Mouse (Mus musculus): ENCODE measurements at regions not wholly inside any gene's neighbourhood (a gene's known extent, or its start where the extent isn't known, plus 50 kb on each side); places are given as distances from the start of the nearest gene placed in this dataset.

DNA sequence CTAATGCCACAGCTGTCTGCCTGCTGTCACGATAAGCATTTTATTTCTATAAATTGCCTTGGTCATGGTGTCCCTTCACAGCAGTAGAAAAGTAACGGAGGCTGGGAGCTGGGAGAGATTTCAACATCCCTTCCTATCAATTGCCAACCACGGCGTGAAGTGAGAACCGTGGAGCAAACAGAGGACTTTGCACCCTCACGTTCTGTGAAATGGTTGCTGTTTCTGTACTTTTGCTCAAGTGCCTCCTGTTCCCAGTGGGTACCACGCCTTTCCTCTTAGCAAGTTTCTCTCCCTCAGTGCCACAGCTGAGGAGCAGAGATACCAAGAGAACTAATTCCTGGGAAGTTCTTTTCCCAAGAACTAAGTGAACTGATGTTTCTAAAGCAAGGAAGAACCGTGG, 99.6 kb upstream of the Hes1 start:
- H3K4me1 ChIP-seq (ENCODE audit: insufficient read depth, low read length), result peaks cover 26% of the 10 kb centered on the region; the same call in 1 of the 2 replicates
- 93% methylated on average over 8 of the region's 8 CpGs for WGBS
- no peak for ATAC-seq (ENCODE audit: low FRiP score, low TSS enrichment)
- H3K4me3 ChIP-seq (ENCODE audit: low read length), result no peak overlapping the region
- no peaks in the 10 kb centered on the region for H3K36me3 ChIP-seq (ENCODE audit: insufficient read depth, low read length)
- H3K9me3 ChIP-seq (ENCODE audit: low read length), result peaks cover 5% of the 10 kb centered on the region; the same call in 1 of the 2 replicates
- no peaks in the 10 kb centered on the region; the same call in 1 of the 2 replicates for H3K27me3 ChIP-seq (ENCODE audit: insufficient read depth, low read length)
- no peak overlapping the region for H3K27ac ChIP-seq (ENCODE audit: low read length)
- H3K4me2 ChIP-seq (replicated peaks; ENCODE audit: low read depth, low read length), result no peak overlapping the region
- H3K9ac ChIP-seq (replicated peaks; ENCODE audit: low read length), result no peak overlapping the region

DNA sequence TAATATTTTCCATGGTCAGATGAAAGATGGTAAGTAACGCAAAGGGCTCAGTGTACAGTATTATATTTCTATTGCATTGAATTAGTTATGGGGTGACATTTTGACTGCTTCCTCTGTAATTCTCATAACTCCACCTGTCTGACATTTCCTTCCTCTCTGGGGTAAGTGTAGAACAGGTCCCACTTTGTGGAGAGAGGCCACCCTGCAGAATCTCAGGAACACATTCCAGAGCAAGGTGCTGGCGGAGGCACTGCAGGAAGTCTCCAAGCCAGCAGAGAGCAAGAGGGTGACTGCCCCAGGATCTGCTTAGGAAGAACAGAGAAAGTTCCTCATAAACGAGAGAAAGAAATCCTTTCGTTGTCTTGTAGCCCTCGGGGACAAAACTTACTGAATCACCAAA, 95.4 kb upstream of the Hes1 start:
- Histone ChIP-seq H3K9me3 (ENCODE audit: low read length) (peaks cover 5% of the 10 kb centered on the region; the same call in 1 of the 2 replicates), H3K4me2 (replicated peaks; ENCODE audit: low read depth, low read length) (no peak overlapping the region), H3K9ac (replicated peaks; ENCODE audit: low read length) (no peak overlapping the region), H3K4me3 (ENCODE audit: low read length) (no peak overlapping the region), H3K27me3 (ENCODE audit: insufficient read depth, low read length) (no peaks in the 10 kb centered on the region), H3K27ac (ENCODE audit: low read length) (0 out of 2 replicates have a peak overlapping the region, but pooled peaks have one; percentile 15), H3K4me1 (ENCODE audit: insufficient read depth, low read length) (peaks cover 33% of the 10 kb centered on the region), H3K36me3 (ENCODE audit: insufficient read depth, low read length) (no peaks in the 10 kb centered on the region)
- ATAC-seq (ENCODE audit: low FRiP score, low TSS enrichment), result no peak
- 39% methylated on average over 5 of the region's 5 CpGs for WGBS

DNA sequence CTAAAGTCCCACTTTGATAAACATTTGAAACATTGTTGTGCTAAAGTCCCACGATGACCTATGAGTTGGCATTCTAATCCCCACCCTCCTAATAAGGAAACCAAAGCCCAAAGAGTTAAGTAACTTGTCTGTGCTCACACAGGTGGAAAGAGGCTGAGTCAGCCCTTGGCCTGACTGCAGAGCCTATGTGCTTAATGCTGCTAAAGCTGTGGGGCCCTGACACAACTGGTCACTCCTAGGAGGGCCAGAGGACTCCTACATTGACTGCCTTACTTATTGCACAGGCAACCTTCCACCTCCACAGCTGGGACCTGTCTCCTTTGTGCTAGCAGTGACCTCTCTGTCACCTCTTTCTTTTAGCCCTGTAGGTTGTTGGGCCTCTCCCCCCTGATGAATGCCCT, 91.4 kb upstream of the Hes1 start:
- H3K36me3 ChIP-seq (ENCODE audit: insufficient read depth, low read length), result no peaks in the 10 kb centered on the region
- H3K27ac ChIP-seq (ENCODE audit: low read length), result peak overlapping the region; percentile 61
- peak; percentile 89 for ATAC-seq (ENCODE audit: low FRiP score, low TSS enrichment)
- H3K4me3 ChIP-seq (ENCODE audit: low read length), result no peak overlapping the region
- H3K4me2 ChIP-seq (replicated peaks; ENCODE audit: low read depth, low read length), result 0 out of 2 replicates have a peak overlapping the region, but pooled peaks have one; percentile 1
- H3K4me1 ChIP-seq (ENCODE audit: insufficient read depth, low read length), result peaks cover 29% of the 10 kb centered on the region
- H3K27me3 ChIP-seq (ENCODE audit: insufficient read depth, low read length), result no peaks in the 10 kb centered on the region
- H3K9me3 ChIP-seq (ENCODE audit: low read length), result no peaks in the 10 kb centered on the region
- H3K9ac ChIP-seq (replicated peaks; ENCODE audit: low read length), result no peak overlapping the region
- 13% methylated on average over 1 of the region's 1 CpGs for WGBS

DNA sequence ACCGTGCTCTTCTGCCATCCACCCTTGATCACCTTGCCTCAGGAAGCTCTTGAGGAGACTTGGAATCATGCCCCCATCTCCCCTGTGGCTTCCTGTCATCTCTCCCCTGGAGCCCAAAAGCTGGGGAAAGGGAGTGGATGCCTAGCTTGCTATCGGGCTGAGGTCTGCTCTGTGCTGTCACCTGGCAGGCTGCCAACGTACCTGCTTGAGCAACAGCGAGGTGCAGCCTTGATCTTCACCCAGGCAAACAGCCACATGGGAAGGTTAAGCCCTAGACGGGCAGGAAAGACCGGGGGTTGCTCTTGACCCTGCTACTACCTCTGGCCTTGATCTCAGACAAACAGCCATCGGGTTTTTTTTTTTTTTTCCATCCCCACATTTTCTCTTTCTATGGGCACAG, 90.9 kb upstream of the Hes1 start:
- Histone ChIP-seq H3K27me3 (ENCODE audit: insufficient read depth, low read length) (no peaks in the 10 kb centered on the region), H3K4me2 (replicated peaks; ENCODE audit: low read depth, low read length) (0 out of 2 replicates have a peak overlapping the region, but pooled peaks have one; percentile 1), H3K4me3 (ENCODE audit: low read length) (no peak overlapping the region), H3K27ac (ENCODE audit: low read length) (peak overlapping the region; percentile 61; the same call in 1 of the 2 replicates), H3K4me1 (ENCODE audit: insufficient read depth, low read length) (peaks cover 30% of the 10 kb centered on the region), H3K9ac (replicated peaks; ENCODE audit: low read length) (no peak overlapping the region), H3K36me3 (ENCODE audit: insufficient read depth, low read length) (no peaks in the 10 kb centered on the region), H3K9me3 (ENCODE audit: low read length) (no peaks in the 10 kb centered on the region)
- peak; percentile 18 for ATAC-seq (ENCODE audit: low FRiP score, low TSS enrichment)
- WGBS, result 9% methylated on average over 7 of the region's 7 CpGs

DNA sequence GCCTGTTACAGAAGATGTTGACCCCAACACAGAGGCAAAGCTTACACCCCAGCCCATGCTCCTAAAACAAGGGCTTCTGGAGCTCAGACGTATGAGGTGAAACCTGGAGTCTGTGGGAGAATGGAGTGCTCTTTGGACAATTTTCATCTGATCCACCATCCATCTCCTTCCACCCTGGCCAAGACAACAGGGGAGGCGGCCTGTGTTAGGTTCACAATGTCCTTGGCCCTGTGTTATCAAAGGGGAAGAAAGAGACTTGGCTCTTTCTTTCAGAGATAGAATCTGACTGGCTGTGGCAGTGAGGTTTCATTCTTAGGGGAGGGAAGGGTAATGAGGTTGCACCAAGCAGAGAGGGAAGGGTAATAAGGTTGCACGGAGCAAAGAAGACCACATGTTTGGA, 88.4 kb upstream of the Hes1 start:
- H3K9me3 ChIP-seq (ENCODE audit: low read length), result no peaks in the 10 kb centered on the region
- ATAC-seq (ENCODE audit: low FRiP score, low TSS enrichment), result no peak
- H3K36me3 ChIP-seq (ENCODE audit: insufficient read depth, low read length), result no peaks in the 10 kb centered on the region
- no peak overlapping the region for H3K27ac ChIP-seq (ENCODE audit: low read length)
- H3K9ac ChIP-seq (replicated peaks; ENCODE audit: low read length), result no peak overlapping the region
- H3K4me1 ChIP-seq (ENCODE audit: insufficient read depth, low read length), result peaks cover 26% of the 10 kb centered on the region
- H3K27me3 ChIP-seq (ENCODE audit: insufficient read depth, low read length), result no peaks in the 10 kb centered on the region
- H3K4me3 ChIP-seq (ENCODE audit: low read length), result no peak overlapping the region
- 88% methylated on average over 3 of the region's 3 CpGs for WGBS
- no peak overlapping the region for H3K4me2 ChIP-seq (replicated peaks; ENCODE audit: low read depth, low read length)

DNA sequence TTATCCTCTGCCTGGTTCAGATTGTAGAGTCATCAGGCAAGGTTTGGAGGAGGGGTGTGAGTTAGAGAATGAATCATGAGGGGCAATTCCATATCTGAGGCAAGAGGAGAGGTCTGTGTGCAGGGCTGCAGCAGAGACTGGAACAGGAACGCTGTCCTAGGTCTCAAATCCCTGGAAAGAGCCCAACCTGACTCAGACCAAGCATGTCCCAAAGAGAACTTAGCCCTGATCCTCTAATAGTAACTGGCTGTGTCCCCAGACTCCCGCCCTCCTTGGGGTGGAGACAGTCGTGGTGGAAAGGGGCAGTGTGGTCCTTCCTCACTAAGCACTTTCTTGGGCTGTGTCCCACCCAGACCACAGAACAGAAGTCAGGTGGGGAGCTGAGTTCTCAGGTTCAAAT, 87.2 kb upstream of the Hes1 start:
- no peaks in the 10 kb centered on the region for H3K36me3 ChIP-seq (ENCODE audit: insufficient read depth, low read length)

DNA sequence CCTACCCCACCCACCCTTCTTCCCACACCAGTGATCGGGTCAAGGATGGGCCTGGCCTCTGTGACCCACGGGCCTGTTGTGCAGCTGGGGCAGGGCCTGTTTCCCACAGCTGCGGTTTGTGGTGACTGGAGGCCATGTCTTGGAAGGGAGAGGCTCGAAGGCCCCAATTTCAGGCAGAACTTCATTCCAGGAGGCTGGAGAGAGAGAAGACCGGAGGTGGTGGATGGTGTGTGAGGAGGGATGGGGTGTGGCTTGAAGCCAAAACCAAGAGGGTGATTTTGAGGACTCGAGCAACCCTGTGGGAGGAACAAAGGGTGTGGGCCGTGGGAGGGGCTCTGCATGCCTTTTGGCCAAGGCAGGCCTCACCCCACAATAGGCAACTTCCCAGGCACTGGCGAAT, 86.5 kb upstream of the Hes1 start:
- WGBS, result 50% methylated on average over 8 of the region's 8 CpGs
- H3K9me3 ChIP-seq (ENCODE audit: low read length), result no peaks in the 10 kb centered on the region
- H3K36me3 ChIP-seq (ENCODE audit: insufficient read depth, low read length), result no peaks in the 10 kb centered on the region
- peaks cover 21% of the 10 kb centered on the region for H3K4me1 ChIP-seq (ENCODE audit: insufficient read depth, low read length)
- no peak overlapping the region for H3K4me3 ChIP-seq (ENCODE audit: low read length)
- H3K27me3 ChIP-seq (ENCODE audit: insufficient read depth, low read length), result no peaks in the 10 kb centered on the region
- no peak overlapping the region for H3K4me2 ChIP-seq (replicated peaks; ENCODE audit: low read depth, low read length)
- no peak for ATAC-seq (ENCODE audit: low FRiP score, low TSS enrichment)
- no peak overlapping the region for H3K9ac ChIP-seq (replicated peaks; ENCODE audit: low read length)
- no peak overlapping the region for H3K27ac ChIP-seq (ENCODE audit: low read length)

More for the DNA sequence above, 87.2 kb upstream of the Hes1 start:
- Histone ChIP-seq H3K27me3 (ENCODE audit: insufficient read depth, low read length) (no peaks in the 10 kb centered on the region), H3K4me3 (ENCODE audit: low read length) (no peak overlapping the region), H3K9me3 (ENCODE audit: low read length) (no peaks in the 10 kb centered on the region), H3K27ac (ENCODE audit: low read length) (no peak overlapping the region), H3K4me2 (replicated peaks; ENCODE audit: low read depth, low read length) (no peak overlapping the region), H3K4me1 (ENCODE audit: insufficient read depth, low read length) (peaks cover 26% of the 10 kb centered on the region), H3K9ac (replicated peaks; ENCODE audit: low read length) (no peak overlapping the region)
- ATAC-seq (ENCODE audit: low FRiP score, low TSS enrichment), result no peak
- WGBS, result 67% methylated on average over 3 of the region's 3 CpGs

DNA sequence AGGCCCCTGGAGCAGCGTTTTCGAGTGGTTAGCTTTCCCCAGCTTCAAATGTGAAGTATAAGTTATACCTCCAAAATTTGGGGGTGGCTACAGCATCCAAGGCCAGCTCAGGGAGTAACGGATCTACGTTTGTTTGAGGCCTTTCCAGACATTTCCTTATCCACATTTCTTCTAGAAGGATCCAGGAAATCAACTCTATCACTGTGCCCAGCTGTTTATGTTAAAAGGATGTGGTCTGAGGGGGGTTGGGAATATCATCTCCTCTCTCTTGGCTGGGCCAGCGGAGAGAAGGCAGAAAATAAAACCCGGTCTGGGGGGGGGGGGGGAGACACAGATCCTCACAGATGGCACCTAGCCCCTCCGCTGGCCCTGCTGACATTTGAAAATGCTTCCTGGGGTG, 85.1 kb upstream of the Hes1 start:
- no peak overlapping the region for H3K4me2 ChIP-seq (replicated peaks; ENCODE audit: low read depth, low read length)
- H3K4me3 ChIP-seq (ENCODE audit: low read length), result no peak overlapping the region
- no peak for ATAC-seq (ENCODE audit: low FRiP score, low TSS enrichment)
- peaks cover 8% of the 10 kb centered on the region for H3K4me1 ChIP-seq (ENCODE audit: insufficient read depth, low read length)
- H3K9me3 ChIP-seq (ENCODE audit: low read length), result no peaks in the 10 kb centered on the region
- no peaks in the 10 kb centered on the region for H3K27me3 ChIP-seq (ENCODE audit: insufficient read depth, low read length)
- H3K27ac ChIP-seq (ENCODE audit: low read length), result no peak overlapping the region
- WGBS, result 65% methylated on average over 7 of the region's 7 CpGs
- no peak overlapping the region for H3K9ac ChIP-seq (replicated peaks; ENCODE audit: low read length)
- no peaks in the 10 kb centered on the region for H3K36me3 ChIP-seq (ENCODE audit: insufficient read depth, low read length)

DNA sequence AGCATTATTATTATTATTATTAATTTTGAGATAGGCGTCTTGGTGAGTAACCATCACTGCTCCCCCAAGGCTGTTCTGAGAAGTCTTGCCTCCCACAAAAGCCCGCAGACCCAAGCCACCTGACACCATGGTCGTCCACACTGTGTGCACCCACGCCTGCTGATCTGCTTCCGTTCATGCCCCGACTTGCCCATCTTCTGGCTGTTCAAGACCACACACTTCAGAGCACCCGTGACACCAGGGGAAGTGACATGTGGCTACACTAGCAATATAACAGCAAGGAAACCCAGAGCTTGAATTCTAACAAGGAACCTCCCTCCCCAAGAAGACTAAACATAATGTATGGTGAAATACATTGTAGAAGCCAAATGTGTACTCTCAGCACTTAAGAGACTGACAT, 82.6 kb upstream of the Hes1 start:
- Histone ChIP-seq H3K27ac (ENCODE audit: low read length) (no peak overlapping the region), H3K4me2 (replicated peaks; ENCODE audit: low read depth, low read length) (no peak overlapping the region), H3K27me3 (ENCODE audit: insufficient read depth, low read length) (no peaks in the 10 kb centered on the region), H3K9me3 (ENCODE audit: low read length) (no peaks in the 10 kb centered on the region), H3K9ac (replicated peaks; ENCODE audit: low read length) (no peak overlapping the region), H3K36me3 (ENCODE audit: insufficient read depth, low read length) (no peaks in the 10 kb centered on the region), H3K4me3 (ENCODE audit: low read length) (no peak overlapping the region), H3K4me1 (ENCODE audit: insufficient read depth, low read length) (peaks cover 8% of the 10 kb centered on the region)
- WGBS, result 88% methylated on average over 7 of the region's 7 CpGs
- no peak for ATAC-seq (ENCODE audit: low FRiP score, low TSS enrichment)

DNA sequence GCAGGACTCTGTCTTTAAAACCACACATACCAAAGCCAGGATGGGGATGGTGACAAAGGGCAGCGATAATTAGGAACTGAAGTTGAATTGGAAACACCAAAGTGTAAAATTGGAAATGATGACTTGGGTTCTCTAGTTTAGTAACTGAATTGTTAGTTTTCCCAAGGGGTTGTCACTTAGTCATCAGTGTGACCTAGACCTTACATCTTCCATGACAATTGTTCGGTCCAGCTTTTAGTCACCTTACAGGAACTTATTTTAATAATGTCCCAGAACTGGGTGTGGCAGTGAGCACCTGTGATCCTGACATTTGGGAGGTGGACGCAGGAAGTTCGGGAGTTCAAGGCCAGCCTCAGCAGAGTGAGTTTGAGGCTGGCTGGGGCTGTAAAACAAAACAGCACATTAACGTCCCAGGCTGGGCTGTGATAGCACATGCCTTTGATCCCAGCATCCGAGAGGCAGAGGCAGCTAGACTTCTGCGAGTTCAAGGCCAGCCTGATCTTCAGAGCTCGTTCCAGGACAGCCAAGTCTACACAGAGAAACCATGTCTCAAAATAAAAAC, 81.9 kb upstream of the Hes1 start:
- Histone ChIP-seq H3K4me1 (ENCODE audit: insufficient read depth, low read length) (peaks cover 8% of the 10 kb centered on the region), H3K27me3 (ENCODE audit: insufficient read depth, low read length) (no peaks in the 10 kb centered on the region), H3K9ac (replicated peaks; ENCODE audit: low read length) (no peak overlapping the region), H3K4me3 (ENCODE audit: low read length) (no peak overlapping the region), H3K36me3 (ENCODE audit: insufficient read depth, low read length) (no peaks in the 10 kb centered on the region), H3K27ac (ENCODE audit: low read length) (no peak overlapping the region), H3K9me3 (ENCODE audit: low read length) (no peaks in the 10 kb centered on the region), H3K4me2 (replicated peaks; ENCODE audit: low read depth, low read length) (no peak overlapping the region)
- 81% methylated on average over 8 of the region's 8 CpGs for WGBS
- no peak for ATAC-seq (ENCODE audit: low FRiP score, low TSS enrichment)
